Mouse (Mus musculus) hematopoietic stem cell, adult 5-6 weeks (primary cell): ENCODE data around the gene Olfr1248. TPM values are rescaled to one million over a fixed set of nuclear protein-coding genes. Genes with fewer than 3 reads are reported as not detected.
"Not testable (repeated sequence)": the region's sequence is repeated elsewhere in the genome, so short reads cannot be mapped to it uniquely, and the experiment has no call there.

Source experiments
- ATAC-seq, 2 experiments: fragments of 125-278 bp in 1 of 2; replicated peaks in 1 of 2; 2 replicates each; pipeline ENCODE4 v1.8.0; 2016 to 2017; ENCODE audit warnings: inconsistent platforms in 2 of 2, mild to moderate bottlenecking in 2 of 2, moderate number of reproducible peaks in 2 of 2, low read depth in 1 of 2, moderate TSS enrichment in 1 of 2; ENCODE audit not compliant: low FRiP score in 2 of 2, poor library complexity in 2 of 2, severe bottlenecking in 2 of 2, insufficient read depth in 1 of 2, low TSS enrichment in 1 of 2
- total RNA-seq: library from RNA; stranded (forward); fragments of 172-1452, 232-1000 nt; gene quantifications from 2 replicates; pipeline ENCODE4 v1.2.3, GENCODE M21; 2017

The Olfr1248 gene
- total RNA-seq: not detected in 2 replicates

DNA sequence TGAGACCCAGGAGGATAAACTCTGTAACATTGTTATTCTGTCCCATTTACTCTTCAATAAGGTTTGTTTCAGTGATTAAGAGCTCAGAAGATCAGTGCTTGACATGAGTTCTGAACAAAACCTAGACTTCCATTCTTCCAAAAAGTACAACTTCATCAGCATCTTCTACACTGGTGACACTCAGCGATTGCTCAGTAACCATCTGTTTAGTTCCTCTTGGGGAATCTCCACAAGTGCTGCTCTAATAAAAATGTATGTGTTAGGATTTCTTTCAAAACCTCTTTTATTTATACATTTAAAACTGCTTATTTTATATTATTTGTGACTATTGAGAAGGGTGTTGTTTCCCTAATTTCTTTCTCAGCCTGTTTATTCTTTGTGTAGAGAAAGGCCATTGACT, at the start of gene Olfr1248:
Gene Olfr1248 (minus strand): TSS at position 101 of the 400 bp plus-strand sequence.
- ATAC-seq: not testable (repeated sequence)

- no peak for ATAC-seq
Measured at GRCm38 (mm10) chr2:89661367-89661766, 43.3 kb upstream of the Olfr1248 start, which contains the start of gene Olfr1250. Gene Olfr1250 (minus strand): TSS chr2:89661467.

GRCm38 (mm10) chr2:89634883-89635282, 16.8 kb upstream of the Olfr1248 start, which contains the start of gene Olfr1249:
Gene Olfr1249 (minus strand): TSS chr2:89634983.
- ATAC-seq: no peak

- ATAC-seq: no peak
Measured at GRCm38 (mm10) chr2:89614030-89614429, 4.0 kb downstream of the Olfr1248 start, which contains the start of gene Olfr1247. Gene Olfr1247 (minus strand): TSS chr2:89614130.

- ATAC-seq: no peak
Measured at GRCm38 (mm10) chr2:89593057-89593456, 25.0 kb downstream of the Olfr1248 start, which contains the start of gene Olfr1246. Gene Olfr1246 (minus strand): TSS chr2:89593157.

- no peak for ATAC-seq
Measured at GRCm38 (mm10) chr2:89578347-89578746, 39.7 kb downstream of the Olfr1248 start, which contains the start of gene Olfr1245. Gene Olfr1245 (minus strand): TSS chr2:89578447.

Other genes starting within 250 kb of the Olfr1248 start
- gene Olfr1238, start 208.6 kb downstream of the Olfr1248 start, total RNA-seq: not detected in 2 replicates
- gene Olfr1239, start 197.8 kb downstream of the Olfr1248 start, total RNA-seq: not detected in 2 replicates
- not detected in 2 replicates for gene Olfr1240, start 175.2 kb downstream of the Olfr1248 start, total RNA-seq
- not detected in 2 replicates for gene Olfr1241, start 131.1 kb downstream of the Olfr1248 start, total RNA-seq
- not detected in 2 replicates for gene Olfr1242, start 119.9 kb downstream of the Olfr1248 start, total RNA-seq
- not detected in 2 replicates for gene Olfr1243, start 86.8 kb downstream of the Olfr1248 start, total RNA-seq
- not detected in 2 replicates for gene Olfr1245, start 39.8 kb downstream of the Olfr1248 start, total RNA-seq
- not detected in 2 replicates for gene Olfr1246, start 25.1 kb downstream of the Olfr1248 start, total RNA-seq
- gene Olfr1247, start 4.1 kb downstream of the Olfr1248 start, total RNA-seq: not detected in 2 replicates
- not detected in 2 replicates for gene Olfr1249, start 16.7 kb upstream of the Olfr1248 start, total RNA-seq
- not detected in 2 replicates for gene Olfr1250, start 43.2 kb upstream of the Olfr1248 start, total RNA-seq
- gene Olfr1251, start 53.7 kb upstream of the Olfr1248 start, total RNA-seq: not detected in 2 replicates
- not detected in 2 replicates for gene Olfr1252, start 106.8 kb upstream of the Olfr1248 start, total RNA-seq
- not detected in 2 replicates for gene Olfr1253, start 138.8 kb upstream of the Olfr1248 start, total RNA-seq
- gene Olfr1254, start 175.4 kb upstream of the Olfr1248 start, total RNA-seq: not detected in 2 replicates
- not detected in 2 replicates for gene Olfr1255, start 193.8 kb upstream of the Olfr1248 start, total RNA-seq
- gene Olfr1256, start 223.3 kb upstream of the Olfr1248 start, total RNA-seq: 0.06 TPM in 1 of 2 replicates, not detected in the other
- not detected in 2 replicates for gene Olfr48, start 230.0 kb upstream of the Olfr1248 start, total RNA-seq